Mouse (Mus musculus) megakaryocyte, embryonic 14.5 days (primary cell): ENCODE results near the gene Gstm2.

Experiments
- FLI1 ChIP-seq: IDR thresholded peaks from 2 replicates; pipeline ENCODE4 v1.6.1; 2012; ENCODE audit warnings: low read length, inconsistent platforms, mixed read lengths
- GATA1 ChIP-seq: IDR thresholded peaks from 3 replicates; pipeline ENCODE4 v1.6.1; 2012; ENCODE audit warnings: mixed read lengths, low read length, inconsistent platforms, borderline replicate concordance

DNA sequence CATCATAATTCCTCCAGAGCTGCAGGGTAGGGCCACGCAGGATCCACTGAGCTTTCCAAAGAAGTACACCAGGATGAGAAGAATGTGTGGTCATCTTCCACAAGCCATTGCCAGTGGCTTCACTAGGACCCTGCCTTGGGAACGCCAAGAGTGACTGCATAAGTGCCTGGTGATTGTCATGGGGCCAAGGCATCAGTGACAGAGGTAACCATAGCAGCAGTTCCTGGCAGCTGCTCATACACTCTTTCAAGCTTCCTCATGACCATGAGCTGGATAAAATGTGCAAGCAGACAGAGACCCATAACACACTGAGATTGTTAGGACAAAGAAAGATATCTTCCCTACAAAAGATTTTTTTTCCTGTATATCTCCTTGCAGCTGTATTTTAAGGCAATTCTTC lies 24.0 kb upstream of the Gstm2 start:
- TF ChIP-seq GATA1 (no peak), FLI1 (no peak)
